Mouse (Mus musculus) MEL (cell line): ENCODE measurements at regions not wholly inside any gene's neighbourhood (a gene's known extent, or its start where the extent isn't known, plus 50 kb on each side); places are given as distances from the start of the nearest gene placed in this dataset.

Source experiments
- CTCF ChIP-seq, 3 experiments: IDR thresholded peaks in 2 of 3; conservative IDR thresholded peaks in 1 of 3; 2 replicates each; pipeline ENCODE4 v1.5.1; 2011 to 2012; ENCODE audit warnings: low read length in 3 of 3, low read depth in 2 of 3, mild to moderate bottlenecking in 2 of 3, improper control_type of control experiment in 1 of 3, inconsistent platforms in 1 of 3, mixed read lengths in 1 of 3, moderate library complexity in 1 of 3; ENCODE audit not compliant: control insufficient read depth in 1 of 3, insufficient read depth in 1 of 3, poor library complexity in 1 of 3, severe bottlenecking in 1 of 3
- E2F4 ChIP-seq: IDR thresholded peaks from 2 replicates; pipeline ENCODE4 v1.6.1; 2011; ENCODE audit warnings: low read depth, low read length, improper control_type of control experiment, borderline replicate concordance
- EP300 ChIP-seq, 2 experiments: IDR thresholded peaks; 2 replicates each; pipeline ENCODE4 v1.6.1; 2011; ENCODE audit warnings: improper control_type of control experiment in 2 of 2, low read length in 2 of 2, low read depth in 1 of 2, mild to moderate bottlenecking in 1 of 2
- GATA1 ChIP-seq: IDR thresholded peaks from 2 replicates; pipeline ENCODE4 v1.6.1; 2011; ENCODE audit warnings: low read depth, low read length, improper control_type of control experiment
- JUND ChIP-seq: IDR thresholded peaks from 2 replicates; pipeline ENCODE4 v1.6.1; 2011; ENCODE audit warnings: low read depth, mild to moderate bottlenecking, improper control_type of control experiment, low read length
- MAX ChIP-seq: IDR thresholded peaks from 2 replicates; pipeline ENCODE4 v1.6.1; 2011; ENCODE audit warnings: low read length, improper control_type of control experiment
- NELFE ChIP-seq: IDR thresholded peaks from 2 replicates; pipeline ENCODE4 v1.6.1; 2011; ENCODE audit warnings: low read depth, low read length, improper control_type of control experiment
- POLR2A ChIP-seq, 2 experiments: IDR thresholded peaks; 2 replicates each; pipeline ENCODE4 v1.6.1; 2011 to 2012; ENCODE audit warnings: low read length in 2 of 2, mild to moderate bottlenecking in 2 of 2, control low read depth in 1 of 2, improper control_type of control experiment in 1 of 2, low read depth in 1 of 2, moderate library complexity in 1 of 2; ENCODE audit not compliant: control insufficient read depth in 1 of 2, insufficient read depth in 1 of 2, poor library complexity in 1 of 2
- RCOR1 ChIP-seq: IDR thresholded peaks from 2 replicates; pipeline ENCODE4 v1.6.1; 2012; ENCODE audit warnings: low read depth, mild to moderate bottlenecking, inconsistent platforms, low read length, improper control_type of control experiment
- SMC3 ChIP-seq: IDR thresholded peaks from 2 replicates; pipeline ENCODE4 v1.6.1; 2011; ENCODE audit warnings: low read depth, low read length, improper control_type of control experiment
- UBTF ChIP-seq: IDR thresholded peaks from 2 replicates; pipeline ENCODE4 v1.6.1; 2012; ENCODE audit warnings: low read depth, mild to moderate bottlenecking, inconsistent platforms, low read length, improper control_type of control experiment, moderate library complexity, borderline replicate concordance; ENCODE audit not compliant: insufficient read depth

- TF ChIP-seq MAX (no peak), CTCF (IDR thresholded peaks at IDR 0.05 in 2 of 3, conservative IDR thresholded peaks at IDR 0.05 in 1 of 3; ENCODE audit: control insufficient read depth in 1 of 3, insufficient read depth in 1 of 3, low read depth in 2 of 3, low read length in 3 of 3, poor library complexity in 1 of 3, severe bottlenecking in 1 of 3) (no peak), NELFE (no peak), EP300 (IDR thresholded peaks at IDR 0.05; ENCODE audit: low read depth in 1 of 2, low read length in 2 of 2) (no peak), E2F4 (no peak), UBTF (no peak), SMC3 (no peak), RCOR1 (no peak), JUND (no peak), POLR2A (IDR thresholded peaks at IDR 0.05; ENCODE audit: control insufficient read depth in 1 of 2, insufficient read depth in 1 of 2, low read depth in 1 of 2, low read length in 2 of 2, poor library complexity in 1 of 2) (no peak), GATA1 (no peak)
Measured at GRCm38 (mm10) chr10:98839963-98840362, 74.2 kb upstream of the Atp2b1 start.
